Mouse (Mus musculus) gastrocnemius, postnatal 36 days (tissue): ENCODE measurements around the gene Psmd5. TPM values are rescaled to one million over a fixed set of nuclear protein-coding genes. Genes with fewer than 3 reads are reported as not detected.
"Not testable (repeated sequence)": the region's sequence is repeated elsewhere in the genome, so short reads cannot be mapped to it uniquely, and the experiment has no call there.

Experiments used
- DNase-seq, 2 experiments: peaks; one replicate each; pipeline ENCODE4 v3.0.0; 2022
- intact Hi-C: fragments of 180-260 bp; cut with DNase I; formaldehyde crosslinking; loops from one replicate; pipeline ENCODE4 v1.15.1; 2025
- total RNA-seq, 2 experiments: library from RNA; stranded (reverse); gene quantifications; 2 replicates each; pipeline ENCODE4 v1.2.3; 2021

The Psmd5 gene
- total RNA-seq, 2 experiments from 2014 or later = 8.8 to 13.3 TPM

DNA sequence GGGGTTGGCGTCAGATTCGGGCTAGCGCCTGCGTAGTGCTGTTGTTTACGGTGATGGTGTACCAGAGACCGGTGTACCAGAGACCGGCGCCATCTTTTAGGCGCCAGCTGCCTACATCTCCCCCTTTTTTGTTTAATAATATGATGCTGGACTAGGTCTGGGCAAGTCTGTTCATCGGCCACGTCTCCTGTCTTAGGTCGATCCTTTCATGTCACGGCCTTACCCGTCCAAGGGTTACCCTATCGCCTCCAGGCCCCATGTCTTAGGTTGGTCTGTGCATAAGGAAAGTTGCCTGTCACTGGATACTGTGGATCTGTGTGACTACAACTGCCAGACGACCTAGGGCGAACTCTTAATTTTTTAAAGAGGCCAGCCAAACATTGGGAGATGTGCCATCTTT, 44.7 kb downstream of the Psmd5 start:
- DNase-seq, intact Hi-C loops: not testable (repeated sequence)

GRCm38 (mm10) chr2:34828026-34828425, 46.7 kb downstream of the Psmd5 start:
- no peak for DNase-seq
- intact Hi-C loops = loop anchor here (5.0 kb wide), 1 partner anchor 39 kb away; no protein-coding TSS in a partner anchor

DNA sequence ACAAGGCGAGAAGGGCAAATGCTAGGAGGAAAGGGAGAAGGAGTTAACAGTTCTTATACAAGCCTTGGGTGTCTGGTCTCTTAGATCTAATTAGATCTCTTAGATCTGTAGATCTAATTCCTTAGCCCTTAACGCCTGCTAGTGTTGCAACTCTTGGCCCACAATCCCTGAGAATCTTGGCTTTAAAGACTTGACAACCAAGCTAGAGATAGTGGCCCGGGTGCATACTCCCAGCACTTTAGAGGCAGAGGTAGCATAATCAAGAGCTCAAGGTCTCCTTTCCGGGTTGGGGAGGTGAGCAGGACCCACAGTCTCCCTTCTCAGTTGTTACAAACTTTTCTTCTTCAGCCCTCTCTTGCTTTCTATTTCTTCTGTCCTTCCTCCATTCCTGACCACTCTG, 47.2 kb downstream of the Psmd5 start:
- DNase-seq = no peak
- intact Hi-C loops = loop anchor here (5.0 kb wide), 1 partner anchor 40 kb away; no protein-coding TSS in a partner anchor

GRCm38 (mm10) chr2:34826460-34827231, 48.1 kb downstream of the Psmd5 start:
- intact Hi-C loops = loop anchor here (5.0 kb wide), 1 partner anchor 41 kb away; no protein-coding TSS in a partner anchor
- no peak for DNase-seq

DNA sequence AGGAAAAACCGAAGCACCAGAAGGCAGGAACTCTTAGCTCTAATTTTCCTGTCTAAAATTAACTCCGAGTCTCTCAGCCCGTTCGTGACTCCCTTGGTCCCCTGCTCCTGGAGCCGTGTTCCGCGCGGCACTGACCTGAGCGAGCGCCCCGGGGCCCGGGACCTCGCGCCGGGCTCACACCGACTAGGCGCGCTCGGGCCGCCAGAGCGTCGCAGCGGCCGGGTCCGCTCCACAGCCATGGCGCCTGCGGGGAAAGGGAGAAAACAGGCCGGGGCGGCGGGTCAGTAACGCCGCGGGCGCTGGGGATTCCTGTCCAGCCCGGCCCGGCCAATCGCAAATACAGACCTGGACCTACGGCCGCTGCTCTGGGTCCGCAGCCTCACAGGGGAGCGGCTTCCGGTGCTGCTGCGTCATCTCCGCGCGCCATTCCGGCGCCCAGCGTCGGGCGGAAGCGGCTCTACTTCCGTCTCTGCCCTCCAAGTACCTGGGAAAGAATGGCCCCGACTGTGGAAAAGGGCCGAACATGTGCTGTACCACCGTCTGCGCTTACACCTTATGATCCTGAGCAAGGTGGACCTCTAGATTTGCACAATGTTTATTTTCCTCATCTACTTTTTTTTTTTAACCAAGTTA, 48.8 kb downstream of the Psmd5 start, which contains the start of gene Fbxw2:
Fbxw2 (minus strand) TSS at position 485 of the 633 bp plus-strand sequence.
- peak; percentile 83 to 85 for DNase-seq
- intact Hi-C loops = loop anchor here (5.0 kb wide), 1 partner anchor 41 kb away; no protein-coding TSS in a partner anchor

DNA sequence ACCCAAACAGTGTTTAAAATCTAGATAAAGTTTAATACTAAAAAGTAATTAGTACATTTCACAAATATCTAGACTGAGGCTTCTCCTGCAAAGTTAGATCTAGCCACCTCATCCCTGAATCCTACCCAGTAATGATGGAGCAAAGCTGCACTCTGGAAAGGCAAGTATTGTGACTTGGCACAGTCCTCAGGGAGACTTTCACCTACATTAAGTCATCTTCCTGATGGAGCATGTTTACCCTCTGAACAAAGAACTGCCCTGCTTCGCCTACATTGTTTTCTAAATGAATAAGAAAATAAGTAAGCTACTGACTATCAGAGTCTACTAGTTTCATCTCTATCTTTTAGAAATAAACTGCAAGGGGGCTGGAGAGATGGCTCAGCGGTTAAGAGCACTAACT, 56.3 kb downstream of the Psmd5 start:
- intact Hi-C loops = no loop called here
- DNase-seq = no peak

GRCm38 (mm10) chr2:34815893-34816292, 58.9 kb downstream of the Psmd5 start:
- DNase-seq, intact Hi-C loops: not testable (repeated sequence)

DNA sequence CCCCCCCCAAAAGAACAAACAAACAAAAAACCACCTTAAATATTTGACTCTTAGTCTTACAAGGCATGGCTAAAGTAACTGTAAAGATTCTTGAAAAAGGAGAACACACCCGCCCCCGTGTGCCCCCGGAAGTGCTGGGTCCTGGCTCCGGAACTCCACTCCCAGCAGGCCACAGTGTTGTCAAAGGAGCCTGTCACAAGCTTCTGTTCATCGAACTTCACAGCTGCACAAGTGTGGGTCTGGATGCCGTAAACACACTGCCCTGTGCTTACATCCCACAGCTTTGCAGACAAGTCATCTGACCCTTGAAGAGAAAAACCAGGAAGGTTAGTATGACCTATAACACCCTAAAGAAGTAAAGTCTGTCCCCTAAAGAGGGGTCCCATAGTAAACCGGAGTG, 62.1 kb downstream of the Psmd5 start:
- no peak for DNase-seq
- intact Hi-C loops = no loop called here

DNA sequence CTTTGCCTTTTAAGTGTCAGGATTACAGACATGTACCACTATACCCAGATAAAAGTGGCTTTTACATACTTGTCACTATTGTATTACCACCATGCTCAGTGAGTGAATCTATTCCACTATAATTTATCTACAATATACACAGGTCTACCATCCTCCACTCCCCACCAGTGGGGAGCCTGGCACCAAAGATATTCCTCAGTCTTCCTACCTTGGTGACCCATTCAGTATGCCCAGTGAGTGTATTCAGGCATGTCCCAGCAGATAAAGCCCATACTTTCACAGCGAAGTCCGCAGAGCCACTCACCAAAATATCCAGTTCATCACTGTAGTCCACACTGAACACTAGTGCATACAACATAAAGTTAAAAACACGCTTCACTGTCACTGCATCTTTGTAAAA, 64.0 kb downstream of the Psmd5 start:
- DNase-seq = no peak
- intact Hi-C loops = no loop called here

DNA sequence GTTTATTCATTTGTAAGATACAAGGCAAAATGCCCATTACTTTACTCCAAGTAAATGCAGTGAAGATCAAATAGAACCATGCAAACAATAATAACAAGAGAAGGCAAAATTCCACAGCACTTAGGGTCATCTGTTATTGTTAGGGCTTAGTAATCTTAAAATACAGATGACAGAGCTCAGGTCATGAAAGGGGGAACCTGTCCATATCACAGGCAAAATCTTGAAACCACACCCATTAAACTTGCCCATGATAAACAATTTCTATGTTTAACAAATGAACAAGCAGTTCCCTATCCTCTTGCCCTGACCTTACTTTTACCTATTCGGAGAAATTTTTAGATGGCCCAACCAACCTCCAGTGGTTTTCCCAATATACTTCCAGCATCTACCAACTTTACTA, 65.2 kb downstream of the Psmd5 start:
- DNase-seq = no peak
- intact Hi-C loops = no loop called here

GRCm38 (mm10) chr2:34808057-34808456, 66.7 kb downstream of the Psmd5 start:
- intact Hi-C loops = no loop called here
- no peak for DNase-seq

- no peak for DNase-seq
- intact Hi-C loops = no loop called here
Measured at GRCm38 (mm10) chr2:34805364-34805950, 69.3 kb downstream of the Psmd5 start.

- DNase-seq = no peak
- intact Hi-C loops = no loop called here
Measured at GRCm38 (mm10) chr2:34804815-34805214, 70.0 kb downstream of the Psmd5 start.

- intact Hi-C loops = no loop called here
- DNase-seq = no peak
Measured at GRCm38 (mm10) chr2:34804172-34804571, 70.6 kb downstream of the Psmd5 start.

DNA sequence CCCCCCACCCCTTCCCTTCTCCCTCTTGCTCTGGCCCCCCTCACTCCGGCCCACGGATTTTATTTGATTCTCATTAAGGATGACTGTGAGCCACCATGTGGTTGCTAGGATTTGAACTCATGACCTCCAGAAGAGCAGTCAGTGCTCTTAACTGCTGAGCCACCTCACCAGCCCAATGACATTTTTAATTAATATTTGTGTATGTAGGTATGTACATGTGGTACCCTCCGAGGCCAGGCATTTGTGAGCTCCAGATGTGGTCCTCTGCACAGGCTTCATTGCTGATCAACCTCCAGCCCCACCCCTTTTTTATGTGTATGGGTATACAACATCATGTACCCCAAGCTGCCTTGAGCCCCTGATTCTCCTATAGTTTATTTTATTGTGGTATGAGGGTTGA, 71.0 kb downstream of the Psmd5 start:
- intact Hi-C loops = no loop called here

DNA sequence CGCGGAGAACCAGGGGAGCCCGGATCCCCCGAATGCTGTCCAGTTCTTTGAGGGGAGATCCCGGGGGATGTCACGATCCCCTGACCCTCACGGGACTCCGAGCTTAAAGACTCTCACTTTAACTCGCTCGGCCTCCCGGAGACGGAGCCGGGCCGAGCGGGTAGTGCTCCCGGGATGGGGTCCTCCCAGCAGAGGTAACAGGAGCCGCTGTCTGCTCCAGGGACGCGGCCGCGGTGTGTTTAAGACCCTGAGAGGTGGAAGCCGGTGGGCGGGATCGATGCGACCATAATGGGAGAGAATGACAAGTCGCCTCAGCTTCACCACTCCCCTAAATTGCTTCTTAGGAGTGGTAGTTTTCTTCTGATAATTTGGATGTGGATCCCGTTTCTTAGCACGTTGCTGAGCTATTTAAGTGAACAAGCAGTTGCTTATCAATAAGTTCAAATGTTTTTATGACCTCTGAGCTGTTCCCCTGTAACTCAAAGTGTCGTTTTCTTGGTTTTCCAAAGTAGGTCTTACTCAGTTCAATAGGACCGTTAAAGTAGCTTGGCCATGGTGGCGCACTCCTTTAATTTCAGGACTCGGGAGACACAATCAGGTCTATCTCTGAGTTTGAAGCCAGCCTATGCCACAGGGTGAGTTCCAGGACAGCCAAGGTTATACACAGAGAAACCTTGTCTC, 72.1 kb downstream of the Psmd5 start:
- DNase-seq, intact Hi-C loops: not testable (repeated sequence)

More for the DNA sequence above, 71.0 kb downstream of the Psmd5 start:
- DNase-seq = no peak

DNA sequence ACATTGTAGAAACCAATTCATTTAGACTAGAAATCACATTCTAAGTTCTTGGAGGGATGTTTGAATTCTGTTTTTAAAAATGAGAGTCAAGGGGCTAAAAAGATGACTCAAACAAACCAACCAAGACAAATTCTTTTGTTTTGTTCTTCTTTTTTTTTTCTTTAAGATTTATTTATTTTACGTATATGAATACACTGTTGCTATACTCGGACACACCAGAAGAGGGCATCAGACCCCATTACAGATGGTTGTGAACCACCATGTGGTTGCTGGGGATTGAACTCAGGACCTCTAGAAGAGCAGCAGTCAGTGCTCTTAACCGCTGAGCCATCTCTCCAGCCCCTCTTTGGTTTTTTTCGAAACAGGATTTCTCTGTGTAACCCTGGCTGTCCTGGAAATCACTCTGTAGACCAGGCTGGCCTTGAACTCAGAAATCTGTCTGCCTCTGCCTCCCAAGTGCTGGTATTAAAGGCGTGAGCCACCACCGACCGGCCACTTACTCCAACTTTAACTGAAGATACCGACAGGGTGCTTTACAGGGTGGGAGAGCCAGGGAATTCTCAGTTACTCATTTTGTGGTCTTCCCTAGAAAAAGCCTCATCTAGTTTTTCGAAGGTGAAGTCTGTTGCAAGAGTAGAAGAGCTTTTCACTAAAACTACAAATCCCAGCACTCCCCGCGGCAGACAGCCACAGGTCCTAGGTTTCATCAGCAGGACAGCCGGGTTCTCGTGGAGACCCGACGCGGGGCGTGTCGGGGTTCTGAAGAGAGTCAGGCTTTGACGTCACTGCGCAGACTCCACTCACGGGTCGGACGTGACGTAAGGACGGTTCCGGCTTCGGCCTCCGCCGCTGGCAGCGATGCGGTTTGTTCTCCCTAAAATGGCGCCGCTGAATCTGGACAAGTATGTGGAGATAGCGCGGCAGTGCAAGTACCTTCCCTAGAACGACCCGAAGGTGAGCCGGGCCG, 73.0 kb downstream of the Psmd5 start:
- intact Hi-C loops = no loop called here
- peak; percentile 92 to 96 for DNase-seq

DNA sequence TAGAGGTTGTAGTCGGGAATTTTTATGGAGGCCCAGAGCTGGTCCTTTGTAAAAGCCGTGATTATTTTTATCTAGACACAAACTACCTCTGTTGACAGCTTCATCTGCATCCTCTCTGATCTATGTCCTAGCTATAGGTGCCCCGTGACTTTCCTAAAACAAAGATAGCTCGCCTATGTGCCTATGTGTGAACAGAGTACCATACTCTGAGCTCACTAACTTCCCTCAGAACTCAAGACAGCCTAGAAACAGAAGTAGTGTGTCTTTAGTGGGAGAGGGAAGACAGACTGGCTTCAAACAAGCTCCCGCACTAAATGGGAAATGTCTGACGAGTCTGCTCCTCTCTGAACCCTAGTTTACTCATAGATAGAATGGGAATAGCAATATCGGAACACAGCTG, 74.4 kb downstream of the Psmd5 start:
- intact Hi-C loops = no loop called here

More for the DNA sequence above, 74.4 kb downstream of the Psmd5 start:
- DNase-seq = no peak
